Mouse (Mus musculus): ENCODE results near the gene 4933434E20Rik. TPM values are rescaled to one million over a fixed set of nuclear protein-coding genes. Genes with fewer than 3 reads are reported as not detected.

The 4933434E20Rik gene
- polyA plus RNA-seq, 1 experiment from 2014 or later: 162 TPM

DNA sequence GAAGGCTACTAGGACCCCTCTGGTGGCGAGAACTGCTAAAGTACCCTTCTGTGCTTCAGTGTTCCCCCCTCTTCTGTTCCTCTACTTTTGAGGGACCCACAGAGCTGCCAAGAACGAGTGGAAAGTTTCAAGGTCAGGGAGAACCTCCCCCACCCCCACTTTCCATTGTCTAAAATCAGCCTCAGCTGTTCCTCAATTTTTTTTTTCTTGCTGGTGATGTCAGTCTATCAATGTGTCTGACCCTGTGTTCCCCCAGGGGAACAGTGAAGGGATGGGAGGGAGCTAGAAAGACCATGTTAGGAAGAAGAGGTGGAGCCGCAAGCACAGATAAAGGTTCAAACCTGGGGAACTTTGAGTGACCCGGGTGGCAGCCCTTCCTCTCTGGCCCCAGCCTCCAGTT lies 20.9 kb downstream of the 4933434E20Rik start, which contains the start of gene Tpm3:
Gene Tpm3, plus strand, starts transcription at position 356 of the 400 bp plus-strand sequence.
- WGBS: 47% methylated on average over 4 of the region's 4 CpGs
- no peaks in the 10 kb centered on the region for H3K36me3 ChIP-seq (ENCODE audit: control insufficient read depth, insufficient read depth, low read length)
- no peak for ATAC-seq (ENCODE audit: insufficient number of reproducible peaks, insufficient read depth, low FRiP score, low read depth)

DNA sequence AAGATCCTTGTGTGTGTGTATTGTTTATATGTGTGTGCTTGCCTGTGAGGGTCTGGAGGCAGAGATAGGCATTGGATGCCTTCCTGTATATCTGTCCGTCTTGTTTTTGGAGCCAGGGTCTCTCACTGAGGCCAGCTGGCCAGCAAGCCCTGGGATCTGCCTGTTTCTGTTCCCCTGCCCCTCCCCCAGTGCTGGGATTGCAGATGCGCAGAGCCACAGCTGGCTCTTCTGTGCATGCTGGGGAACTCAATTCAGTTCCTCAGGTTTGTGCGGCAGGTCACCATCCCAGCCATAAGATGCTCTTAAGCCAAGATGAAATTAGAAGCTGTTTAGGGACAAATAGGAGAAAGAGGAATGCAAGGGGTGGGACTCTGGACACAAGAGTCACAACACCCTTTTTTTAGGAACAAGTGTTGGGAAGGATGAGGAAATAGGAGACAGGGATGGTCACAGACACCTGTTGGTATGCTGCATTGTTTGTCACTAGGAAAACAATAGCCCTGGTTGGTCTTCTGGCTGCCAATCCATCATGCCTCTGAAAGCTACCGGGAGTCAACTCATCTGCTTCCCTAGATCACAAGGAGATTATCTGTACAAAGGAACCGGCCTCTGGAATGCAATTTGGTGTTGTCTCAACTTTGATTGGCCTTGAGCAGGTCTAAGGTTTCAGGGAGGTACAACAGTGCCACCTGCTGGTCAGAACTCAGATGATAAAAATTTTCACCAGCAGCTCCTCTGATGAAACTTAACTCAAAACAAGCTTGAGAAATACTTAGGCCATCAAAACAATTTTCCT lies 25.7 kb downstream of the 4933434E20Rik start:
- Histone ChIP-seq H3K9ac (ENCODE audit: low read length) (no peak overlapping the region), H3K4me3 (ENCODE audit: control insufficient read depth in 1 of 2, insufficient read depth in 1 of 2, low read depth in 1 of 2, low read length in 2 of 2) (no peak overlapping the region; a peak in 1 of 4 replicates), H3K4me1 (ENCODE audit: control insufficient read depth in 2 of 2, insufficient read depth in 2 of 2, low read length in 2 of 2) (peaks cover 10 to 33% of the 10 kb centered on the region in 2 experiments), H3K36me3 (ENCODE audit: control insufficient read depth, insufficient read depth, low read length) (no peaks in the 10 kb centered on the region), H3K9me3 (ENCODE audit: control insufficient read depth, low read length) (no peaks in the 10 kb centered on the region), H3K4me2 (ENCODE audit: low read length) (peak overlapping the region; percentile 51), H3K27me3 (ENCODE audit: control insufficient read depth, insufficient read depth, low read length) (no peaks in the 10 kb centered on the region), H3K27ac (replicated peaks in 1 of 2; ENCODE audit: control insufficient read depth in 1 of 2, insufficient read depth in 1 of 2, low read depth in 2 of 2, low read length in 2 of 2) (no peak overlapping the region)
- no peak for ATAC-seq (ENCODE audit: insufficient number of reproducible peaks, insufficient read depth, low FRiP score, low read depth)
- whole genome bisulfite sequencing: 15% methylated on average over 5 of the region's 5 CpGs

More for the DNA sequence above, 20.9 kb downstream of the 4933434E20Rik start, which contains the start of gene Tpm3:
- Histone ChIP-seq H3K4me3 (ENCODE audit: control insufficient read depth in 1 of 2, insufficient read depth in 1 of 2, low read depth in 1 of 2, low read length in 2 of 2) (no peak within 1 kb of the TSS), H3K9me3 (ENCODE audit: control insufficient read depth, low read length) (no peaks in the 10 kb centered on the region), H3K4me1 (ENCODE audit: control insufficient read depth in 2 of 2, insufficient read depth in 2 of 2, low read length in 2 of 2) (peaks cover 4 to 19% of the 10 kb centered on the region in 2 experiments; a peak in 3 of 4 replicates), H3K9ac (ENCODE audit: low read length) (no peak within 1 kb of the TSS), H3K27ac (replicated peaks in 1 of 2; ENCODE audit: control insufficient read depth in 1 of 2, insufficient read depth in 1 of 2, low read depth in 2 of 2, low read length in 2 of 2) (no peak within 1 kb of the TSS), H3K4me2 (ENCODE audit: low read length) (no peak within 1 kb of the TSS), H3K27me3 (ENCODE audit: control insufficient read depth, insufficient read depth, low read length) (no peaks in the 10 kb centered on the region)

DNA sequence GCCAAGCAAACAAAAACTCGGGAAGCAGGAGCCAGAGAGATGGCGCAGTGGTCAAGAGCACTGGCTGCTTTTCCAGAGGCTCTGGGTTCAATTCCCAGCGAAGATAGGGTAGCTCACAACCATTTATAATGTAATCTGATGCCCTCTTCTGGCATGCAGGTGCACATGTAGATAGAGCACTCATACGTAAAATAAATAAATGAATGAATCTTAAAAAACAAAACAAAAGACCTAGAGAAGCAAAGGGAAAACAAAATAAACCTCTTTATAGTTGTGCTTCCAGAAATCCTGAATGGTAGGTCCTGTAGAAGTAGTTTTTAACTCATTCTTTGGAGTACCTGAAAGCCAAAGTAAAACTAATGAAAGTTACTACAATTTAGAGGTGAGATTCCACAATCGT lies 26.8 kb downstream of the 4933434E20Rik start:
- ATAC-seq (ENCODE audit: insufficient number of reproducible peaks, insufficient read depth, low FRiP score, low read depth): no peak
- no peak overlapping the region for H3K27ac ChIP-seq (replicated peaks in 1 of 2; ENCODE audit: control insufficient read depth in 1 of 2, insufficient read depth in 1 of 2, low read depth in 2 of 2, low read length in 2 of 2)
- no peaks in the 10 kb centered on the region for H3K27me3 ChIP-seq (ENCODE audit: control insufficient read depth, insufficient read depth, low read length)
- H3K4me1 ChIP-seq (ENCODE audit: control insufficient read depth in 2 of 2, insufficient read depth in 2 of 2, low read length in 2 of 2): peaks cover 15 to 40% of the 10 kb centered on the region in 2 experiments
- no peaks in the 10 kb centered on the region for H3K36me3 ChIP-seq (ENCODE audit: control insufficient read depth, insufficient read depth, low read length)
- H3K9me3 ChIP-seq (ENCODE audit: control insufficient read depth, low read length): no peaks in the 10 kb centered on the region
- no peak overlapping the region for H3K9ac ChIP-seq (ENCODE audit: low read length)
- H3K4me2 ChIP-seq (ENCODE audit: low read length): no peak overlapping the region
- 56% methylated on average over 5 of the region's 5 CpGs for WGBS
- H3K4me3 ChIP-seq (ENCODE audit: control insufficient read depth in 1 of 2, insufficient read depth in 1 of 2, low read depth in 1 of 2, low read length in 2 of 2): no peak overlapping the region

DNA sequence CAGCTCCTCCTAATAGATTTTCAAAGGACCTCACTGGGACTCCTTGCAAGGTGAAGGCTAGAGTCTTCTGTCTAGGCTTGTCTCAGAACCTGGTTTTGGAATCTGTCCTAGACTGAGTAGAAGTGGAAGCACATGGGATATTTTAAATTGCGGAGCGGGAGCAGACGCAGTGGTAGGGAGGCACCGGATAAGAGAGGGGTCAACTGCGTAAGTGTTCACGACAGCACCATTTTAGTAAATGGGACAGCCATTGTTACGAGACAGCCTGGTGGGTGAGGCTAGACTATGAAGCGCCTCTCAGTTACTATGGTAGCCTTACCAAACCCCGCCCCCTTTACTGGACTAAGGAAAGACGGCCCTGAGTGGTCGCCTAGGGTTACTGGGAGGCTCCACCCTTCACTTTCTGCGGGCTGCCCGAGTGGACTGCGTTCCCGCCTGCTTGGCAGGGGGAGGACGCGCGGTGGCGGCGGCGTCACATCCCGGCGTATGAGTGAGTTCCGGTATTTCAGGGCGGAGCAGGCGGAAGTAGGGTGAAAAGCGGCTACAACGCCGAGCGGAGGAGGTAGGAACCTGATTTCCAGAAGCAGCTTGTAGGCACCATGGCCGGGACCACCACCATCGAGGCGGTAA lies 27.8 kb downstream of the 4933434E20Rik start:
- ATAC-seq (ENCODE audit: insufficient number of reproducible peaks, insufficient read depth, low FRiP score, low read depth): peak; percentile 92
- Histone ChIP-seq H3K27me3 (ENCODE audit: control insufficient read depth, insufficient read depth, low read length) (no peaks in the 10 kb centered on the region), H3K9me3 (ENCODE audit: control insufficient read depth, low read length) (no peaks in the 10 kb centered on the region), H3K4me1 (ENCODE audit: control insufficient read depth in 2 of 2, insufficient read depth in 2 of 2, low read length in 2 of 2) (peaks cover 24 to 47% of the 10 kb centered on the region in 2 experiments), H3K27ac (replicated peaks in 1 of 2; ENCODE audit: control insufficient read depth in 1 of 2, insufficient read depth in 1 of 2, low read depth in 2 of 2, low read length in 2 of 2) (peak overlapping the region; percentile 95 to 99), H3K4me3 (ENCODE audit: control insufficient read depth in 1 of 2, insufficient read depth in 1 of 2, low read depth in 1 of 2, low read length in 2 of 2) (peak overlapping the region; percentile 85 to 95), H3K36me3 (ENCODE audit: control insufficient read depth, insufficient read depth, low read length) (no peaks in the 10 kb centered on the region), H3K4me2 (ENCODE audit: low read length) (peak overlapping the region; percentile 80), H3K9ac (ENCODE audit: low read length) (peak overlapping the region; percentile 94)
- 1% methylated on average over 33 of the region's 33 CpGs for WGBS

DNA sequence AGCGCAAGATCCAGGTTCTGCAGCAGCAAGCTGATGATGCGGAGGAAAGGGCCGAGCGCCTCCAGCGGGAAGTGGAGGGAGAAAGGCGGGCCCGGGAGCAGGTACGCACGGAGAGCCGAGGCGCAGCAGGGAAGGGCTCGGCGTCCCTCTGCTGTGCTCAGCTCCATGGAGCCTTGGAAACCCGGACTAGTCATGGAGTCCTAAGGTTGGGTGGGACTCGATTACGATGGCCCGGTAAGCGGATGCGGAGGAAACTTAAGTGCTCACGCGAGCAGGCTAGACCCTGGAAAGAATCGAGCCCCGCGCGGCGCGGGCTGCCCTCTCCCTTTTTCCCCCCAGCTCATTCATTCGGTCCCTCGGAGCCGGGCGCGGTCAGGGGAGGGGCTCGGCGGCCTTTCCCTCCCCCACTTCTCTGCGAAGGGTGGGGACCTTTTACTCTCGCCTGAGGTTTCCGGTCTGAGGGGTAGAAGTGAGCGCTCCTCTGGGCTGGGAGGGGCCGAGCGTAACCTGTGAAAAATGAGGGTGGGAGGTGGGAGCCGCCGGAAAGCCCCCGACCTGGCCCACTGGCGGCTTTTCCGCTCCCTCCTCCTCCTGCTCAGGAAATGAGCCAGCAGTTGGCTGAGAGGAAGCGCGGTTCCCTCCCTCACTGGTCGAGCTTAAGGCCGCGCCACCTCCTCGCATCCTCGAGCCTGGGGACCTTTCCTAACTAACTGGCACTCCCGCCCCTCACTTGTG lies 28.5 kb downstream of the 4933434E20Rik start:
- H3K9ac ChIP-seq (ENCODE audit: low read length): peak overlapping the region; percentile 94
- H3K4me1 ChIP-seq (ENCODE audit: control insufficient read depth in 2 of 2, insufficient read depth in 2 of 2, low read length in 2 of 2): peaks cover 28 to 53% of the 10 kb centered on the region in 2 experiments
- peak overlapping the region; percentile 80 for H3K4me2 ChIP-seq (ENCODE audit: low read length)
- H3K27me3 ChIP-seq (ENCODE audit: control insufficient read depth, insufficient read depth, low read length): no peaks in the 10 kb centered on the region
- WGBS: under 1% methylated on average over 51 of the region's 53 CpGs
- no peaks in the 10 kb centered on the region for H3K36me3 ChIP-seq (ENCODE audit: control insufficient read depth, insufficient read depth, low read length)
- peak overlapping the region; percentile 85 to 95 for H3K4me3 ChIP-seq (ENCODE audit: control insufficient read depth in 1 of 2, insufficient read depth in 1 of 2, low read depth in 1 of 2, low read length in 2 of 2)
- no peaks in the 10 kb centered on the region for H3K9me3 ChIP-seq (ENCODE audit: control insufficient read depth, low read length)
- peak overlapping the region; percentile 95 to 99 for H3K27ac ChIP-seq (replicated peaks in 1 of 2; ENCODE audit: control insufficient read depth in 1 of 2, insufficient read depth in 1 of 2, low read depth in 2 of 2, low read length in 2 of 2)
- ATAC-seq (ENCODE audit: insufficient number of reproducible peaks, insufficient read depth, low FRiP score, low read depth): peak; percentile 62

DNA sequence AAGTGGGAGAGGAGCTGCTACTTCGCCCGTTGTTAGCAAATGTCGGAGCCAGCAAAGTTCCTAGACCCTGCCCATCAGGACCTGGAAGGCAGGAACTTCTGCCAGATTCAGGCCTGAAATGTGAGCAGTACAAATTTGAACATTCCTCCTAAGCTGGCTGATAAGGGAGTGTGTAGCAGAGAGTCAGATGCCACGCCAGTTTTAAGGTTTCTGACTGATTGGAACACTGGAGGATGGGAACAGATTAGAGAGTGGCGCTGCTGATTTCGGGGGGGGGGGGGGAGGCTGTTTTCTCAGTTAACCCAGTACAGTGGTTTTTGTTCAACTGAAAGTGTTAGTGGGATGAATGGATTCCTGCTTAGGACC lies 29.0 kb downstream of the 4933434E20Rik start:
- no peak for ATAC-seq (ENCODE audit: insufficient number of reproducible peaks, insufficient read depth, low FRiP score, low read depth)
- Histone ChIP-seq H3K9me3 (ENCODE audit: control insufficient read depth, low read length) (no peaks in the 10 kb centered on the region), H3K4me2 (ENCODE audit: low read length) (peak overlapping the region; percentile 80), H3K4me1 (ENCODE audit: control insufficient read depth in 2 of 2, insufficient read depth in 2 of 2, low read length in 2 of 2) (peaks cover 32 to 59% of the 10 kb centered on the region in 2 experiments), H3K9ac (ENCODE audit: low read length) (peak overlapping the region; percentile 94), H3K36me3 (ENCODE audit: control insufficient read depth, insufficient read depth, low read length) (no peaks in the 10 kb centered on the region), H3K27me3 (ENCODE audit: control insufficient read depth, insufficient read depth, low read length) (no peaks in the 10 kb centered on the region), H3K4me3 (ENCODE audit: control insufficient read depth in 1 of 2, insufficient read depth in 1 of 2, low read depth in 1 of 2, low read length in 2 of 2) (peak overlapping the region; percentile 85 to 95), H3K27ac (replicated peaks in 1 of 2; ENCODE audit: control insufficient read depth in 1 of 2, insufficient read depth in 1 of 2, low read depth in 2 of 2, low read length in 2 of 2) (peak overlapping the region; percentile 95 to 99)
- 0% methylated on average over 6 of the region's 6 CpGs for WGBS
